Mouse (Mus musculus) adrenal gland, postnatal 25 days (tissue): ENCODE results near the gene Catsper2. TPM values are rescaled to one million over a fixed set of nuclear protein-coding genes. Genes with fewer than 3 reads are reported as not detected.

Experiments
- DNase-seq: peaks from one replicate; pipeline ENCODE4 v3.0.0; 2021; ENCODE audit warnings: mixed read lengths
- long read RNA-seq: library from polyadenylated mRNA; stranded (forward); transcript quantifications from one replicate; pipeline ENCODE4 v2.0.0, GENCODE M21; 2021
- total RNA-seq: library from RNA; stranded (reverse); gene quantifications from 2 replicates; pipeline ENCODE4 v1.2.3, GENCODE M21; 2021

The Catsper2 gene
- total RNA-seq = 2.3 and 4.0 TPM in 2 replicates
- long read RNA-seq, partial matches to known transcripts = 0 of 1 reads
- long read RNA-seq, other reads (novel, unspliced or antisense) = 1 of 1 reads

DNA sequence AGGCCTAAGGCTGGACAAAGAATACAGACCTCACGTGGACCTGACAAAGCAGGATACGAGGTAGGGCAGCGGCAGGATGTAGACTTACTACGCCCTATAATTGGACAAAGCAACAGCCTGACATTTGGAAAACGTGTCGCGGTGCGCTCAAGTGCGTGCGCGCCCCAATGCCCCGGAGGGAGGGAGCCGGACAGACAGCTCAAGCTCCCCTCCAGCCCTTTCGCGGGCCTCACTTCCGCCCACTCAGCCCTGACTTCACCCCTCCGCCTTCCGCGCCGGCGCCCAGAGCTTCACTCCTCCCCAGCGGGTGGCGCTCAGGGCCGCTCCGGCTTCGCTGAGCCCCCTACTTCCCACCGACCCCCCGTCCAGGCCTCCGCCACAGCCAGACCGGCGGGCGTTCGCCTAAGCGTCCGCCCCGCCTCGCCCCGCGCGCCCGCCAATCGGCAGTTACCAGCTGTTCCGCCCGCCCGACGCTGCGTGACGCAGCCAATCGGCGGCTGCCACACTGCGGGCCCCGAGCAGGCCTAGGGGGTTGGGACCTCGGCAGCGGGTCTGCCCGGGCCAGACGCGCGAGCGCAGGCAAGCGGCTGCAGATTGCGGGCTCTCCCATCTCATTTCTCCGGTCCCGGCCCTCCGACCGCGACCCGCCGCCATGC, at the start of gene Catsper2, which contains the start of gene Pdia3:
Gene Catsper2 (minus strand): TSS at position 406 of the 656 bp plus-strand sequence.
Gene Pdia3 (plus strand): TSS at position 389 of the 656 bp plus-strand sequence.
- DNase-seq = peak; percentile 97

- DNase-seq = no peak
Measured at GRCm38 (mm10) chr2:121460071-121460470, 46.5 kb upstream of the Catsper2 start.

DNA sequence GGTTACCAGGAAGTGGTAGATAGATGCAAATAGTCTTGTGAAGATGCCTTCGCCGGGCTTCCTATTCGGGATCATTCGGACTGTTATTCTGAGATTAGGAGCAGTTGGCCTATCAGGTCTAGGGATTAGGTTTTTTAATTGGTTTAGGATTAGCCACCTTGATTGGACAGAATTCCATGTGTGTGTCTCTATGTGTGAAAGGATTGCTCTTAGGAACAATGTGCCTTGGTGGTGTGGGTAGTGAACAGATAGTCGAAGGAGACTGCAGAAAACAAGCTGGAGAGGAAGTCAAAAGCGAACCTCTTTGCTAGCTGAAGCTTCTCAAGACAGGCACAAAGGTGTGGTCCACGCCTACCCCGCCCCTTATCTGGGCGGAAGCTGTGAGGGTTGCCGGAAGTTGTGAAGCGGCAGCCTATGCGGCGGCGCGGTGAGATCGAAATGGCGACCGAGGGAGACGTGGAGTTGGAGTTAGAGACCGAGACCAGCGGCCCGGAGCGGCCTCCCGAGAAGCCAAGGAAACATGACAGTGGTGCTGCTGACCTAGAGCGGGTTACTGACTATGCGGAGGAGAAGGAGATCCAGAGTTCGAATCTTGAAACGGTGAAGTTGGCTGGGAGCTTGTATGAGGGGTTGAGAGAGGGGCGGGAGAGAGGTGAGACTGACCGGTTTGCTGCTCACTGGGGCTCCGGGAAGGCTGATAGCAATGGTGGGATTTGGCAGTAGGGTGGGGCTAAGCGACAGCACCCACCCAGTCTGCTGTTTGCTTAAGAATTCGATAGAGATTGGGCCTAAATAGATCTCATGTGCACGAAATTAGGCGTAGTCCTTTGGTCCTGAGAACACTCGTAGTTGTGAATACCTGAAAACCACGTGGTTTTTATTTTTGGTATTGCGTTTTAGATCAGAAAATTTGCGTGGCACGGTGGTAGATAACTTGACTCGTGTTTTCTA, 43.4 kb upstream of the Catsper2 start, which contains the start of gene Serinc4:
Gene Serinc4 (minus strand): TSS at position 90 of the 951 bp plus-strand sequence.
- DNase-seq = peak; percentile 85

- no peak for DNase-seq
Measured at GRCm38 (mm10) chr2:121455534-121455933, 41.9 kb upstream of the Catsper2 start.

- no peak for DNase-seq
Measured at GRCm38 (mm10) chr2:121453917-121454316, 40.3 kb upstream of the Catsper2 start.

- DNase-seq = no peak
Measured at GRCm38 (mm10) chr2:121452990-121453389, 39.4 kb upstream of the Catsper2 start, which contains the start of gene Hypk. Hypk (plus strand) TSS chr2:121453290.

GRCm38 (mm10) chr2:121452361-121452760, 38.8 kb upstream of the Catsper2 start:
- no peak for DNase-seq

- no peak for DNase-seq
Measured at GRCm38 (mm10) chr2:121450093-121450492, 36.5 kb upstream of the Catsper2 start.

DNA sequence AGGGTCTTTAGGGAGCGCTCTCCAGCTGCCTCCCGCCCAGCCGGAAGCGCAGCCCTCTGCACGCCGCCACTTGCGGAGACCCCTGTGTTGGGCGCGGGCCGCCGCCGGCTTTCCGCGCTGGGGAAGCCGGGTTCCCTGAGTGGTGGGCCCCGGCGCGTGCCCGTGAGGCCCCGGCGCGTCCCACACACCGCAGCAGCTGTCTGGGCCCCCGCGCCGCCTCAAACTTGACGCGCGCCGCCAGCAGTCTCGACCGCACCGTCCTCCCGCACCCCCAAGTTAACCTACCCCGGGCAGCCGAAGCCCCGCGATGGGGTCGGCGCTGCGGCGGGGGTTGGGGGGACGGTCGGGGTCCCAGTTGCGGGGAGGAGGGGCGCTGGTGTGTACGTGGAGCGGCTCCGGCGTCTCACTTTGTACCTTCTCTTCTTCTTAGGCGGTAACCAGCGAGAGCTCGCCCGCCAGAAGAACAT, 36.0 kb upstream of the Catsper2 start:
- peak; percentile 39 for DNase-seq

GRCm38 (mm10) chr2:121448739-121449535, 35.3 kb upstream of the Catsper2 start, which contains the start of gene Serf2:
Serf2 (plus strand) TSS chr2:121449195.
- DNase-seq = peak; percentile 100

DNA sequence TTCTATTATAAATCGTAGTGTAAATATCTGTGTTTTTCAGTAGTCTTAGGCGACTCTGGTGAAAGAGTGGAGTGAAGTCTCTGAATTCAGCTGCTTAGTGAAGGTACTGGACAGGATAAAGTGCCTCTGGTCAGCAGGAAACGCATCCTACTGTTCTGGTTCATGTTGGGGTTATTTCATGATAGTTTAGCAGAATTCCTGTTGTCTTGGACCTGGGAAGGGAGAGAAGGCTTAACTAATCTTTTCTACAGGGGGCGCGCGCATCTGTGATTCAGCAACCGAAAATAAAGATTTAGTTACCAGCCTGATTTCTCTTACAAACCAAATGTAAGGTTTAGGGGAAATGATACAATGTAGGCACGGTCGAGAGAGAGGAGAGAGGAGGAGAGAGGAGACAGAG, 34.5 kb upstream of the Catsper2 start:
- DNase-seq = peak; percentile 36

GRCm38 (mm10) chr2:121447006-121447405, 33.4 kb upstream of the Catsper2 start:
- DNase-seq = no peak

GRCm38 (mm10) chr2:121446506-121446905, 32.9 kb upstream of the Catsper2 start:
- no peak for DNase-seq

GRCm38 (mm10) chr2:121445117-121445516, 31.5 kb upstream of the Catsper2 start:
- DNase-seq = no peak

DNA sequence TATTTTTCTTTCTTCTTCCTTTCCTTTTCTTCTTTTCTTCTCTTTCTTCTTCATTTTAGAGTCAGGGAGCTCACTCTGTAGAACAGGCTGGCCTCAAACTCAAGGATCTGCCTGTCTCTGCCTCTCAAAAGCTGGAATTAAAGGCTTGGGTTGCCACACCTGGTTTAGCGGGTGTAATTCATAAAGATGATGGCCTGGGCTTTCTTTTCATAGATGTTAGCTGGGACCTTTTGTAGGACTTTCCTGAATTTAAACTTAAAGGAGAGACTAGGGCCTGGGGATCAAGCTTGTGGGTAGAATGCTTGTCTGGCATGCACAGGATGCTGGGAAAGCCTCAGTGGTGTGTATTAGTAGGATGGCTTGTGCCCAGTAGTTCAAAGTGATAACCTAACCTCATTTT, 30.6 kb upstream of the Catsper2 start, which contains the start of gene Ell3:
Gene Ell3 (minus strand): TSS at position 101 of the 400 bp plus-strand sequence.
- no peak for DNase-seq

DNA sequence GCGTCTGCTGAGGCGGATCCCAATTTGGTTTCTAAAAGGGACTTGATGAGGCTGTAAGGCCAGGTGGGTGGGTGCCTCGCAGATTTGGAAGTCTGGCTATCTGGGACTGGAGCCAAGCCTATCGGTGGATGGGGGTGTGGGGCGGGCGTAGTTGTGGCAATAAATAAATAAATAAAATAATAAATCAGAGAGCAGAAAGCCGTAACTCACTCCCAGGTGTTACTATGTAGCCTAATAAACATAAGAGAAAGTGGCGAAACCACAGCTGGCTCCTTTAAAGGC, 29.4 kb upstream of the Catsper2 start:
- DNase-seq = no peak

- peak; percentile 85 for DNase-seq
Measured at GRCm38 (mm10) chr2:121442259-121443067, 28.9 kb upstream of the Catsper2 start.

DNA sequence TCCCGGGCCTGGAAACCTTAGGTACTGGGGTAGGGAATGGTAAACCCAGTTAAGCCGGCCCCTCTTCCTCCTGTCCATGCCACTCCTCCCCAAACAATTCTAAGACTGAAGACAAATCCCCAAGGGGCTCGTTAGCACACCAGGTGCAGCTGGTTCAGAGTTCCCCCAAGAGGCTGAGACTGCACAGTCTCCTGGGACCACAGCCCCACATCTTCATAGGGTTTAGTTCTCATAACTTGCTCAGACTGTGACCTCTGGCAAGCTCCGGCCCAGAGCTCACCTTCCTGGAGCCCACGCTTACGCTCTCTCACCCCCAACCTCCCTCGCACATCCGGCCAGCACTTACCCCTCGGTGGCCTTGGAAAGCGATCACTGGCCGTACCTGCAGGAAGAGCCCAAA, 28.2 kb upstream of the Catsper2 start:
- DNase-seq = no peak

DNA sequence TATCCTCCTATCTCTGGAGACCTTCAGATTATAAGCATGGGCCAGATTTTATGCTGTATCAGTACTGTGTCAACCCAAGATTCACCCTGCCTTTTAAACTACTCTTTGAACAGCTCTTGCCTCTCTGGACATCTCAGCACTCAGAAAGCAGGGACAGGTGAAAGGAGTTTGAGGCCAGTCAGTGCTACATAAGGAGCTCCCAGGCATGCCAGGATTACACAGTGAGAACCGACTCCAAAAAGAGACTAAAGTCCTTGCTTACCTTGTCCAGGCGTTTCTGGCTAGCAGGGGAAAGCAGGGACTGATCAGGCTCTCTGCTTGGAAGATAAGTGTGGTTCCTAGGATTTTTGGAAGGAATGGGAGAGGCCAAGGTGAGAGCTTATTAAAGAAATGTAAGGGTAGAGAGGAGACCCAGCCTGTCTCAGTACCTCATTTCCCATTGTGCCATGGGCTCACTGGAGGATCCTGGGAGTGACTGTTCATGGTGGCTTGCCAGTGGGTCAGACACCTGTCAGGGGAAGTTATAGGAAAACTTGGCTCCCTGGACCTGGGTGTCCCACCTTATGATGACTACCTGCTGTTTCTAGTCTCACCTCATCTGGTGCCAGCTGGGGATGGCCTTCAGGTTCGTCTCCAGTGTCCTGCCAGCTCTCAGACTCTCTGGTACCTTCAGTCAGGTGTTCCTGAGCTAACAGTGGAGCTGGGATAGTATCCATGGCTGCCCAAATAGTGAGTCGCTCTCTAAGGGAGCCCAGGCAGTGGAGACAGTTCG, 27.4 kb upstream of the Catsper2 start:
- no peak for DNase-seq

GRCm38 (mm10) chr2:121439746-121440145, 26.2 kb upstream of the Catsper2 start:
- DNase-seq = no peak
